Mouse (Mus musculus) thymus, adult 2 months (tissue): ENCODE measurements around the gene She.

Source experiments
- CTCF ChIP-seq: fragments of 200-500 bp; IDR thresholded peaks from 2 replicates; pipeline ENCODE4 v1.5.1; 2012; ENCODE audit warnings: mild to moderate bottlenecking, control low read depth, low read length, moderate library complexity, borderline replicate concordance; ENCODE audit not compliant: control insufficient read depth, poor library complexity, insufficient read depth; ENCODE audit errors: extremely low read depth
- POLR2A ChIP-seq: fragments of 200-500 bp; IDR thresholded peaks from 2 replicates; pipeline ENCODE4 v1.6.1; 2012; ENCODE audit warnings: mild to moderate bottlenecking, low read length, control low read depth, moderate library complexity; ENCODE audit not compliant: control insufficient read depth, poor library complexity, insufficient read depth; ENCODE audit errors: extremely low read depth

DNA sequence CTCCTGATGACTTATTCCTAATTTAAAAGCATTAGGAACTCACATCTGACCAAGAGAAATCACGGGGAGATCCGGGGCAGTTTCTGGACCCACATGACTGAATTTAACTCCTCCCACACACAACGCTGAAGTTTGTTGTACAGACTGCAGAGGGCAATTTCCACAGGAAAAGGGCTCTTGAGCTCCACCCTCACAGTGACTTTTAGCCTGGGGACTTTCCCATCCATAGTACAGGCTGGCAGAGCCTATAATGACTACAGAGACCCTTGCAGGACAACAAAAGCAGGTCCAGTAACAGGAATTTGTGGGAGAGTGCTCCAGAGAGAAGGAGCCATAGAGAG lies 29.7 kb upstream of the She start:
- TF ChIP-seq CTCF: no peak
- TF ChIP-seq POLR2A: no peak
